Mouse (Mus musculus) regulatory T cell (primary cell): ENCODE data around the gene Smyd1.

Source experiments
- in situ Hi-C: fragments of 300-600 bp; cut with MboI, MseI; formaldehyde crosslinking; loops from one replicate; pipeline ENCODE4 v1.15.1; 2025; ENCODE audit warnings: high pct_unique_total_duplicates

Gene Smyd1

DNA sequence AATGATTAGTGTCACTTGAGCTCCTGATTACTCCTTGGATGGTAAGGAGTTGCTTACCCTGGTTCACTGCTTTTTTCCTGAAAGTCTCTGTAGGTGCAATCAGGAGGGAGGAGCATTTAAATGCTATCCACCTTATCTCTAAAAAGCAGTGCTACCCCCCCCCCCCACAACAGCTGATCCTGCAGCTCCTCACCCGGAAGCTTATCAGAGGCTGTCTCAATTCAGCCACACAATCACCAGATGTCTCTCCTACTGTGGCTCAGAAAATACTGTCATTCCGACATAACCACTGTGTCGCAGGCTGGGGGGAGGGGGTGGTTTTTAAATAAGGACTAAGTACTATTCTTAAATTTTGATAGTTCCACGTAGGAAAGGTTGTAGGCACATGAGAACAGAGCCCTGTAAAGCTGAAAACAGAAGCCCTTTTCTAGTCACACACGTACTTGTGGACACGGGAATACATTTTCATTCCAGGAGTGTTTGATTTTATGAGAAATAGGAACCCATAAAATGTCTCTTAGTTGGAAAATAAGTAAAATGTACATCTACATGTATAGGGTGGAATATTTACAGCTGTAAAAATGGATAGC, 61.9 kb downstream of the Smyd1 start:
- in situ Hi-C loops, result no loop called here

DNA sequence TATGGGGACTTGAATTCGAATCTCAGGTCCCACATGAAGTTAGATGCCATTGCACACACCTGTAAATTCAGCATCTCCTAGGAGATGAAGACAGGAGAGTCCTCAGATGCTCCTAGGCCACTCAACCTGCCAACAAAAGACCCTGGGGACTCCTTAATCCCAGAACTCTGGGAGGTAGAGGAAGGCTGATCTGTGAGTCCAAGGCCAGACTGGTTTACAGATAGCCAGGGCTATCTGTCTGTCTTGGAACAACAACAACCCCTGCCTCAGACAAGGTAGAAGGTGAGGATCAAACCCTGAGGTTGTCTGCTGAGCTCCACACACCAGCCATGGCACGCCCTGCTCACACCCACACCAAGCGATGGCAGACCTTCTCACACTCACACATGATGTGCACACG, 62.9 kb downstream of the Smyd1 start:
- in situ Hi-C loops, result no loop called here

DNA sequence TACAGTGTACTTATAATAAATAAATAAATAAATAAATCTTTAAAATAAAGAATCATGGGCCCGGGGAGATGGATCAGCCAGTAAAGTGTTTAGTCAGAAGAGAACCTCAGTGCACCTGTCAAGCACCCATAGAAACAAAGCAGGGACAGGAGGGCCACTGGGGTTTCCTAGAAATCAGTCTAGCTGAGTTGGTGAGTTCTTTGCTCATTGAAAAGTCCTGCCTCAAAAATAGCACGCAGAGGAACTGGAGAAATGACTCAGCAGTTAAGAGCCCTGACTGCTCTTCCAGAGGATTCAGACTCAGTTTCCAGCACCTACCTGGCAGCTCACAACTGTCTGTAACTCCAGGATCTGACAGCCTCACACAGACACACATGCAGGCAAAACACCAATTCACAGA, 63.5 kb downstream of the Smyd1 start:
- in situ Hi-C loops, result no loop called here

DNA sequence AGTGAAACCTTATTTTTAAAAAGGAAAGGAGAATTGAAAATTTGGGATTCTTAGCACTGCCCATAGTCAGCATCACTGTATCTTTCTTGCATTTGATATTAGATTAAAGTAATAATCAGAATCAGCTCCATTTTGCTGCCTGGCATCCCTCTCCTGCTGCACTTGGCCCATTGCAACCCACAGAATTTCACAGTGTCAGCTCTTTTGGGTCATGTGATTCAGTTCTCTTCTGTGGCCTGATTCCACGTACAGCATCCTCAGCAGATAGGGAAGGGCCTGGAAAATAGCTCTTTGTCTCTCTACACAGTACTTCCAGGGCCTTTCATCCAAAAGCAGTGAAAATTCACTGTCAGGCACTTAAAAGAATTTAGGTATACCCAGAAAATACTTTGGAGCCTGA, 64.7 kb downstream of the Smyd1 start:
- in situ Hi-C loops, result no loop called here

DNA sequence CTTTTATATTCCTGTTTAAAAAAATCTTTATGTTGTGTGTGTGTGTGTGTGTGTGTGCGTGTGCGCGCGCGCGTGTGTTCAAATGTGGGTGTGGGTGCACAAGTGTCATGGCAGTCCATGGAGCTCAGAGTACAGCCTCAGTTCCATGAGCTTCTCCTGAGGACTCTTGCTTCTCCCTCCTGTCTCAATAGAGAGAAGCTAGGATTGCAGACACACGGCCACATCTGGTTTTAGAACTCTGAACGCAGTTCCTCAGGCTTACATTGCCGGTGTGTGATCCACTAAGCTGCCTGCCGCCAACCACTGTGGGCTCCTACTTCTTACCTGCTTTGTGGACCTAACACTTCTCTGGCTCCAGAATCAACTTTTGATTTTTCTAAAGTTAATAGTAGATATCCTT, 65.9 kb downstream of the Smyd1 start:
- in situ Hi-C loops, result no loop called here

DNA sequence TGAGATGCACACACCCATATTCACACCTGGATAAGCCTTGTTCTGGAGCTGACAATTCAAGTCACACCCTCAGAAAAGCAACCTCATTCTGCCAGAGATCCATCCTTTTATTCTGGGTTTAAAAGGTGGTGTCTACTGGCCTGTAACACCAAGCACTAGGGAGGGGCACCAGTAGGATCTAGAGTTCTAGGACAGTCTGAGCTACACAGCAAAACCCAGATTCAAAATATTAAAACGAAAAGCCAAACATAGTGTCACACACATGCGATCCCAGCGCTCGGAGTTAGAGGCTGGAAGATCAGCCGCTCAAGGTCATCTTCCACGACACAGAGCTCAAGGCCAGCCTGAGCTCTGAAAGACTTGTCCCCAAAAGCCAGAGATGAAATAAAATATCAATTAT, 67.6 kb downstream of the Smyd1 start:
- in situ Hi-C loops, result no loop called here

DNA sequence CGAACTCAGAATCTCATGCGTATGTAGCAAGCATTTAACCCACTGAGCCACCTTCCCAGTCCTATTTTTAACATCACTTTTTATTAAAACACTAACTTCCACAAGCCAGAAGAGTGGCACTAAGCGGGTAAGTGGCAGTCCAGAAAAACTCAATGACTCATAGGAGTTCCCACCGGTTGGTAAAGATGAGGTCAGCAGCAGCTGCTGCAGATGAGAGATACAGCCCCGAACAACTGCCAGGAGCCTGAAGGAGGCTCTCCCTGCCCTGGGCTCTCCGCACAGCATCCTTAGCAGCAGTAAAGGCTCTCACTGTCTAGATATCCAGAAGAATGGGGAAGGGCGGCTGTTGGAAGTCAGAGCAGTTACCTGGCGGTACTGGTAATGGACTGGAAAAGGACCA, 71.1 kb downstream of the Smyd1 start:
- in situ Hi-C loops, result no loop called here

DNA sequence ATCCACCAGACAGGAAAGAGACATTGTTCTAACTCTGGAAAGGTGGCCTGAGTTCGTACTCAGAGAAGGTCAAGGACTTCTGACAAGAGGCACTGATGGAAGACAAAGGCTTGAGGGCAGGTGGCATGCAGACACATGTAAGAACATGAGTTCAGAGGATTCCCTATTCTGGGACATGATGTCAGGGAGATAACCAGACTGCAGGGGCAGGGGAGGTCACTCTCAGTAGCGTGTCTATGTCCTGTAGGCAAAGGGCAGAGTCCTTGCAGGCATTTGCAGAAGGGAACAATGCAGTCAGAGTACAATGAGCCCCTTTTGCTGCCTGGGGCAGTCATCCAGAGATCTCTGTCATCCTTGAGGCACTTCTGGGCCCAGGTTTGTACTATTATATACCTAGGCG, 72.4 kb downstream of the Smyd1 start:
- in situ Hi-C loops, result no loop called here

DNA sequence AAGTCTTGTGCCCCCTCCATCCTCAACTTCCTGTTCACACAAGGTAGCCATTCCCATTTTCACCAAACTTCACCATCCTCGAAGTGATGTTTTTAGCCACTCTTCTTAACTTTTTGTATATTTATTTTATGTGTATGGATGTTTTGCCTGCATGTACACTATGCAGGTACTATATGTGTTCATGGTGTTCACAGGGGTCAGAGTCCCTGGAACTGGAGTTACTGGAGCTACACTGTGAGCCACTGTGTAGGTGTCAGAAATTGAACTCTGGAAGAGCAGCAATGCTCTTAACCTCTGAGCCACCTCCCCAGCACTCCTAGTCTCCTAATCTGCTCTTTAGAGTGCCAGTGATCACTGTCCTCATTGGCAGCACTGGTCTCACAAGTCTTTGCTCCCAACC, 73.6 kb downstream of the Smyd1 start:
- in situ Hi-C loops, result no loop called here

DNA sequence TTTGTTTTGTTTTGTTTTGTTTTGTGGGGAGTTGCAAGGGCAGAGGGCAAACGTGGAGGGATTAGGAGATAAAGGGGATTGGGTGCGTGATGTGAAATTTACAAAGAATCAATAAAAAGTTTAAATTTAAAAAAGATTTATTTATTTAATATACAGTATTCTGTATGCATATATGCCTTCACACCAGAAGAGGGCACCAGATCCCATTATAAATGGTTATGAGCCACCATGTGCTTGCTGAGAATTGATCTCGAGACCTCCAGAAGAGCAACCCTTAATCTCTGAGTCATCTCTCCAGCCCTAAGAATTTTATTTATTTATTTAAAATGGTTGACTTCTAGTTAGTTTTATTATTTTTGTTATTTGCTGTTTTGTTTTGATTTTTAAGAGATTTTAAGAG, 78.8 kb downstream of the Smyd1 start:
- in situ Hi-C loops, result loop anchor here (5.0 kb wide), 1 partner anchor 56 kb away; no protein-coding TSS in a partner anchor

DNA sequence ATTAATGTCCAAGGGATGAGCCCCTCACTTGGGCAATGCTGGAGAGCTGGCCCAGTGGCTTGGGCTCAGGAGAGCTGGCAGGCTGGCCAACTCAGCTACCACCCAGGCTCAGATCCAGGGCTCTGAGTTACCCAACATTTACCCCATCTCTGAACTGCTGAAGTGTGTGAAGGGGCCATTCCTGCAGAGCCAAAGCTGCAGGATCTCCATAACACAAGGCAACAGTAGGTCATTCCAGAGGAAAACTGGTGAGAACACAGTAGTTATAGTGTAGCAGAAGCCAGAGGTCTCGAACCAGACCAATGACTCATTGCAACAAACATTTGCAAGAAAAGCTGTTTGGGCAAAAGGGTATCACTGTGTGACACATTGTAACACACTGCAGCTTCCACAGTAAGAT, 79.2 kb downstream of the Smyd1 start:
- in situ Hi-C loops, result loop anchor here (5.0 kb wide), 1 partner anchor 56 kb away; no protein-coding TSS in a partner anchor

DNA sequence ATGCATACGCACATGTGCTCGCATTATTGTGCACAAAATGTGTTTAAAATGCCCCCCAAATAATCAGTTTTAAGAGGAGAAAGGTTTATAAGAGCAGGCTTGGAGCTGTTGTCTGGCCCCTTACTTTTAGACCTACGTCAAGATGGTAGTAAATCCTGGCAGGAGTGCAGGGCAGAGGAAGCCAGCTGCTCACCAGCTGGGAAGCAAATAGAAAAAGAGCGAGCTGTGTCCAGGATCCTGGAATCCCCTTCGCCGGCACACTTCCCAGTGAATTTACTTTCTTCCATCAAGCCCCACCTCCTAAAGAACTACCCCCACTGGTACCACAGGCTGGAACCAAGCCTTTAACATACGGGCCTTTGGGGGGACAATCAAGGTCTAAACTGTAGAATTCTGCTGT, 81.2 kb downstream of the Smyd1 start:
- in situ Hi-C loops, result loop anchor here (5.0 kb wide), 1 partner anchor 54 kb away; no protein-coding TSS in a partner anchor

DNA sequence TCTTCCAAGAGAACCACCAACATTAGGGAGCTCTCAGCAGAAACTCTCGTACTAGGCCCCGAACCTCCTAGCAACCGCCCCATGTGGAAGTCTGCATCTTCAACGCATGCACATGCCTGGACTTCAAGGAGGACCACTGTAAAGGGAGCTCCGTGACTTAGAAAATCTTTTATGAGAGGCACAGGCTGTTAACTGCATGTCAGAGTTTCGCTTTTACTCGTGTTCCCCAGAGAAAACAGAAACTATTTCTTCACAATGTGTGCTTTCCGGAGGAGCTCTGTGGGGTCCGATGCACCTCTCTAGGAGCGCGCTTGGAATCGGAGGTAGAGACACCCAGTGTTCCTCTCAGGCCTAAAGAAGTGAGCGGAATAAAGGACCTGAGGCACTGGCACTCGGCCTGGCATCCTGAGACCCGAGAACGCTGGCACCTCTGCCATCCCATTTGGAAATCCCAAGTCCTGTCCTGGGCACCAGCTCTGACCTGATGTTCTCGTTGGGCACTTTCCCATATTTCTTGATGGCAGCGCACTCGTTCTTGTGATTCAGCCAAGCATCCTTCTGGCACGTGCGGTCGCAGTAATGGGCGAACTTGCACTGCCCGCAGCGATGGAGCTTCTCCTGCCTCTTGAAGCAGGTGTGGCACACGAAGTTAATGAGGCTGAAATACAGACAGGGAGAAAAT, 82.8 kb downstream of the Smyd1 start:
- in situ Hi-C loops, result no loop called here

DNA sequence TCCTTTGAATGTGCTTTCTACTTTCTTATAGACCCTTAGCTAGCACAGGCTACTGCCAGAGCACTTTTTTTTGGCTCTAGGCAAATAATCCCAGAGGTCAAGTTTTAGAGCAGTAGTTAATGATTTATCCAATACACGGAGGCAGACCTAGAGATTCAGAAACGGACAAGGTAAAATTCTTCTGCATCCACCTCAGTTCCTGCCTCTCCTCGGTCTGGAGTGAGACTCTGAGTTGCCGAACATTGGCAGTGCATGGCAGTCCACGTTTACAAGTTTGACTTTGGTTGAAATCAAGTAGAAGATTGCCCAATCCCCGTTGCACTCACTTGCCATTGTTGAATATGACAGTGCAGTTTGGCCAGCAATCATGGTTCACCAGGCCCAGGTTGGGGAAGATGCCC, 85.0 kb downstream of the Smyd1 start:
- in situ Hi-C loops, result no loop called here

DNA sequence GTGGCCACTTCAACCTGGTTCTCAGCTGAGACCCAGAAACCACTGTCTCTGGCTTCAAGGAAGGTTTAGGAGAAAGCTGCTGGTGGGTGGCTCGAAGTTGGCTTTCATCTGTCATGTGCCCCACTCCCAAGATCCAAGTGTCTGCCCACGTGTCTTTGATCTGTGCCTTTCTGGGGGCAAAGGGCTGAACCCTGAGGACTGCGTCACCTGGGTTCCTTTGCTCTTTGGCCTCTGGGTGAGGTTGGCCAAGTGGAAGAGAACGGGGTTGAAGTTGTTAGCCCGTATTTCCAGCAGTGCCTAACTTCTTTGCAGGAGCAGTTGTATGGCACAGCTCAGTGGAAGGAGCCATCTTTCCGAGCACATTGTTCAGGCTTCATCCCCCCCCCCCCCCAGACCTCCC, 85.5 kb downstream of the Smyd1 start:
- in situ Hi-C loops, result no loop called here

DNA sequence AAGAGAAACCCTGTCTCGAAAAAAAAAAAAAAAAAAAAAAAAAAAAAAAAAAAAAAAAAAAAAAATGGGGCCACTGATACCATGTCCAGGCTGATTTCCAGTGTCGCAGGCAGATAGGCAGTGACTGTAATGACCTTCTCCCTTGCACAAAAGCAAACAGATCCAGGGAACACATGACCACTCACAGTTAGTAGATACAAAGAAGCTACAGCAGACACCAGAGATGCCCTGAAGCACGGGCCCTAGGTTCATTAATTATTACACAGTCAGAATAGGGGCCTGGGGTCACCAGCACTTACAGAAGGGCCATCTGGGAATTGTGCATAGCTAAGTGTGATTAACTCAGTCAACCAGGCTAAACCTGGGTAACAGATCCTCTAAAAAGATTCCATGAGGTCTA, 86.1 kb downstream of the Smyd1 start:
- in situ Hi-C loops, result no loop called here

DNA sequence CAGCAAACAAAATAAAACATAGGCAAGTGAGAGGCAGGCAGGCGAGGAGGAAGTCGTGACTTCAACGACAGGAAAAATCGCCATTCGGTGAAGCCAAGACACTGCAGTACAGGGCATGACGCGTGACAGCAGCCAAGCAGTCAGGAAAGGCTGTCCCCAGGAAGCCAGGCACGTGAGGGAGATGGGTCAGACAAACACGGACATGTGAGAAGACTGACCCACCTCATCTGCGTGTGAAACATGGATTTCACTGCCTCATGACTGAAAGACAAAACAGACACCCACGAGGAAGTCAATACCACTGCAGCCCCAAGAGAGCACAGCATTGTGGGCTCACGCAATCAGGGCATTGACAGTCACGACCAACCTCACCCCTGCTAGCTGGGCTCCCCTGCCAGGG, 86.9 kb downstream of the Smyd1 start:
- in situ Hi-C loops, result no loop called here

DNA sequence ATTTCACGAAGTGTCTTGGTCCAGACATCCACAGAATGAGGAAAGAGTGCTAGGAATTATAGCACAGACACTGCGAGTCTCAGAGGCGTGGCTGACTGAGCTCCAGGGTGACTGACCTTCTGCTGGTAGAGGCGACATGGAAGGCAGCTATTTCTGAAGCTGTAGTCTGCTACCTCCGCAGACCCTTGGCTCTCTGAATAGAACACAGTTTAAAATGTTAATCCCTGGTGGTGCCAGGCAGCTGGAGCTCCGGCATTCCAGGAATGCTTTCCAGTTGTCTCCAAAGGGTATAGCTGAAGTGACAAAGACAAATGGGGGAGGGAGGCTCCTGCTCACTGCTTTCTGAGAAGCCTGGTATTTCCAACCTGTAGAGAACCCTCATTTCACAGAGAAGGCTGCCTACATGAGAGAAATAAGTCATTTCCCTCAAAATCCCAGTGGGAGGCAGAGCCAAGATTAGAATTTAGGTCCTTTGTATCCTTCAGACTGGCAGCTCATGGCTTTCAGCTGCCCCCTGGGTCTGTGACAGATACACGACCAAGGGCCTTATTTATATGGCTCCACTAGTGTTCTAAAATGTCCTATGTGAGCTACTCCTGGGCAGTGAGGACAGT, 94.8 kb downstream of the Smyd1 start:
- in situ Hi-C loops, result no loop called here

DNA sequence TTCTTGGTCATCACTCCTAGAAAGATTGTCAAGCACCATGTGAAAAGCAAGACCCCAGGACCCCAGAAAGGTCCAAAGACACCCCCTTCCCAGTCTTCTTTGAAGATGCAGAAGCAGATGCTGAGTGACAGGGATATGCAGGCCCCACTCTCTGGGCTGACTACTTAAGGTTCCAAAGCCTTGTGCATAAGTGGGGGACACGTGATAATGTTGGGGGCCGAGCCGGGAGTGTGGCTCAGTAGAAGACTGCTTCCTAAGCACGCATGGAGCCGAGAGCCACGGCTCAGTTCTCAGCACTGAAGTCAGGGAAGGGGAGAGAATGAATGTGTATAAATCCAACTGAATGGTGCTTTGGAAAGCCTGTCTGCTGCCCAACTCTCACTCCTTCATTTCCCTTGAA, 95.5 kb downstream of the Smyd1 start:
- in situ Hi-C loops, result no loop called here

DNA sequence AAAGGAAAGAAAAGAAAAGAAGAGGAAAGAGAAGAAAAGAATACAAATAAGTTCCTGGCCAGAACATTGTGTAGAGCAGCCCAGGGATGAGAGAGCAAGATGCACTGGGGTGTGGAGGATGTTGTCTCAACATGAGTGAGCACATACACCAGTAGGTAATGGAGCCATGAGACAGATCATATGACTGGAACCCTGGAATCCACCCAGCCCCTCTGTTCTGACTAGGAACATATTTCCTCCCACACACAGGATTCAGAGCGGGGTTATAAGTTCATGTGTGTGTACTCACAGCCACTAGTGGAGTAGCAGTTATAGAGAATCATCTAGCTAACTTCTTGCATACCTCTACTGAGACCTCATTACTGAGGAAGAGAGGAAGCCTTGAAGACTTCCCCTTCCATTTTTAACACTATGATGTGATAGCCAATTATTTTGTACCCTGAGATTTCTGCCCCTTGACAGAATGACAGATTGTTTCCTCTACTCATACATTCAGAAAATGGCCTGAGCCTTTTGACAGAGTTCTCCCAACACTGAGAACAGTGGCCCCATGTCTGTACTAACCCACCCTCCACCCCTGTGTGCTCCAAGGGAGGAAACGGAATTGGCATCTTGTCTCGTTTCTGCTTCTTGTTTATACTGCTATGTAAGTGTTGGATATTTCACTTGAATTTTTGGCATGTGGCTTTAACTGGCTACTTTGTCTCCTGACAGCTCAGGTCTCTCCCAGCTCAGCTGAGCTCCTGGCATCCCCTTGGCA, 97.7 kb downstream of the Smyd1 start:
- in situ Hi-C loops, result no loop called here

DNA sequence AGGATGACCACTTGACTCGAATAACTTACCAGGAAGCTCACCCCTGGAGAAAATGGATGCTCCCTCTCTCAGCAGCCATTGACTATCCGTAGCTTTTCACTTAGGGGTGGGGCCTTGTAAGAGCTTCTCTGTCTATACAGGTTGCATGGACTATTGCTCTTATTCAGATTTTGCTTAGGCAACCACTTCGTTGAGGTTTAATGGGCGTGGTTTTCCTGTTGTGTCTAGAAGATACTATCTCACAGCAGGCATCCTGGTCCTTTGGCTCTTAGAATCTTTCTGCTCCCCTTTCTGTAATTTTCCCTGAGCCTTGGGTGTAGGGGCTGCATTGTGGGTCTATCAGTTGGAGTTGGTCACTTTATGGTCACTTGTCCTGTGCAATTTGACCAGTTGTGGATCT, 100.5 kb downstream of the Smyd1 start:
- in situ Hi-C loops, result no loop called here

DNA sequence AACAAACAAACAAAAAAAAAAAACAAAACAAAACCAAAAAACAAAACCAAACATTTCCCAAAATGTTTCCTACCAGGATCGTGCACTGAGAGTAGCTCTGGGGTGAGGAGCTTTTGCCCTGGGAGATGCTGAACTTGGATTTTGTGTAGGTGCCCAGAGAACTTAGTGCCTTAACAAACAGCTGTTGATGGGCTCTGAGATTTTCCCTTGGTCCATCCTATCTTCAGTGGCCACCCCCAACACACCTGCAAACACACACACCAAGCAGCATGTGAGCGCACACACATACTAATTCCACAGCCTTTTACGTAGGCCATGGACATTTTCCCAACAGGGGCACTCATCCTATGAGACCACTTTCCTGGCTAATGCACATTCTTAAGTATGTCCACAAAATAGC, 109.6 kb downstream of the Smyd1 start:
- in situ Hi-C loops, result loop anchor here (10.0 kb wide), 1 partner anchor 302 kb away; no protein-coding TSS in a partner anchor
